Mouse (Mus musculus) B cell, adult 2 months (primary cell): ENCODE results near the gene Galnt4.
A peak's percentile ranks its signal among the peaks of the same experiment; 100 is the strongest.
"Not testable (repeated sequence)": the region's sequence is repeated elsewhere in the genome, so short reads cannot be mapped to it uniquely, and the experiment has no call there.

ENCODE experiments used
- DNase-seq, 2 experiments: peaks; one replicate each; pipeline ENCODE4 v3.0.0; 2022

Gene Galnt4

DNA sequence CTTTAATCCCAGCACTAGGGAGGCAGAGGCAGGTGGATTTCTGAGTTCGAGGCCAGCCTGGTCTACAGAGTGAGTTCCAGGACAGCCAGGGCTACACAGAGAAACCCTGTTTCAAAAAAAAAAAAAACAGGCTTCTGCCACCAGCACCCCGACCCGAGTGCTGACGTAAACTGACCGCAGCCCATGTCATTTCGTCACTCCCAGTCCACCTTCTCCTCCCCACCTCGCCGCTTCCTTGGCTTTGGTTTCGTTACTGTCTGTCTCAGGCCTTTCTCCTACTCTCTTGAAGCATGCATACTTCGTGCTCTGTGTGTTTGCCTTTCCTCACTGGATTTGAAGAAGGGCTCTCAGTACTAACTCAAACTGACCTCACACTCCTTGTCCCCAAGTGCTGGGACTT lies 49.7 kb downstream of the Galnt4 start:
- DNase-seq, result not testable (repeated sequence)

DNA sequence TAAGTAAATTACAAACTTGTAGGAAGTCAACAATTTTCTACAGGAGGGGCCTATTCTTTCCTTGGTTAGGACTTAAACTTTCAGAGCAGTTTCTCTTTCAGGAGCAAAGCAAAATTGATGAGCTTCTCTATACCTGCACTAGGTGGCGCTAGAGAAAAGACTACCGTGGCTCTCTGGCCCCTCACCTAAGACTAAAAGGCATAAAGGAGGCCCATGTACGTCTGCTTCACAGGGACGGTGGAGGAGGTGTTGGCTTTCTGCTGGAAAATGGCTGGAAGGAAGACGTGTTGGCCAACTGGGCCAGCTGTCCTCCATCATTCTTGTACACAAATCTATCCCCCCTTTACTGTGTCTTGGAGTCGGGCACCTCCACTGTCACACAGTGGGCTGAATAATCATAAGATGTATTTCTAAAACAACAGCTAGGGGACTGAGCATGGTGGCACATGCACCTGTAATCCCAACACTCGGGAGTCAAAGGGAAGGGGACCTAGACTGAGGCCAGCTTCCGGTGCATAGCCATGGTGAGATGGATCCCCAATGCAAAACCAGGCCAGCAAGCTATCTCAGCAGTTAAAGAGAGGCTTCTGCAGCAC lies 54.1 kb downstream of the Galnt4 start:
- DNase-seq, result peak; percentile 55 to 60
